Mouse (Mus musculus) ES-E14 (cell line): ENCODE data around the gene 1700129C05Rik. TPM values are rescaled to one million over a fixed set of nuclear protein-coding genes. Genes with fewer than 3 reads are reported as not detected.
A peak's percentile ranks its signal among the peaks of the same experiment; 100 is the strongest.

ENCODE experiments used
- DNase-seq: peaks from one replicate; pipeline ENCODE4 v3.0.0-alpha.2; 2013; ENCODE audit warnings: low read depth, low spot score
- H3K27ac ChIP-seq: 2 replicates; pipeline ENCODE4 v1.5.1; 2012; ENCODE audit warnings: low read depth, mild to moderate bottlenecking, low read length, moderate library complexity, mixed read lengths; ENCODE audit not compliant: poor library complexity, insufficient read depth, severe bottlenecking
- H3K36me3 ChIP-seq: 2 replicates; pipeline ENCODE4 v1.6.1; 2012; ENCODE audit warnings: mild to moderate bottlenecking, low read length, moderate library complexity, mixed read lengths; ENCODE audit not compliant: control insufficient read depth, poor library complexity, insufficient read depth, severe bottlenecking
- H3K4me1 ChIP-seq, 2 experiments: fragments of 150-350 bp in 1 of 2; sonication (generic) in 1 of 2; 2 replicates each; pipeline ENCODE4 v1.6.1; 2012; ENCODE audit warnings: low read length in 2 of 2, mild to moderate bottlenecking in 1 of 2, mixed read lengths in 1 of 2; ENCODE audit not compliant: control insufficient read depth in 2 of 2, insufficient read depth in 2 of 2, poor library complexity in 1 of 2
- H3K4me3 ChIP-seq, 2 experiments: fragments of 150-350 bp in 1 of 2; sonication (generic) in 1 of 2; 2 replicates each; pipeline ENCODE4 v1.5.1; 2012; ENCODE audit warnings: low read length in 2 of 2, low read depth in 1 of 2, mild to moderate bottlenecking in 1 of 2, mixed read lengths in 1 of 2; ENCODE audit not compliant: insufficient read depth in 1 of 2, poor library complexity in 1 of 2, severe bottlenecking in 1 of 2
- H3K9ac ChIP-seq: 2 replicates; pipeline ENCODE4 v1.6.1; 2012; ENCODE audit warnings: low read depth, mild to moderate bottlenecking, low read length, mixed read lengths; ENCODE audit not compliant: poor library complexity, insufficient read depth, severe bottlenecking
- H3K9me3 ChIP-seq: fragments of 150-350 bp; sonication (generic); 2 replicates; pipeline ENCODE4 v1.6.1; 2012; ENCODE audit warnings: low read depth, mild to moderate bottlenecking, low read length; ENCODE audit not compliant: control insufficient read depth, insufficient read depth
- CHD2 ChIP-seq: IDR thresholded peaks from 2 replicates; pipeline ENCODE4 v1.6.1; 2014; ENCODE audit warnings: mild to moderate bottlenecking, low read depth, low read length, inconsistent platforms
- HCFC1 ChIP-seq: IDR thresholded peaks from 2 replicates; pipeline ENCODE4 v1.6.1; 2012; ENCODE audit warnings: low read length, inconsistent platforms, borderline replicate concordance; ENCODE audit not compliant: insufficient read depth
- MAFK ChIP-seq: IDR thresholded peaks from 2 replicates; pipeline ENCODE4 v1.6.1; 2014; ENCODE audit warnings: mild to moderate bottlenecking, low read depth, low read length, inconsistent platforms; ENCODE audit not compliant: insufficient read depth
- ZC3H11A ChIP-seq: IDR thresholded peaks from 2 replicates; pipeline ENCODE4 v1.6.1; 2012; ENCODE audit warnings: low read depth, mild to moderate bottlenecking, inconsistent platforms, low read length, borderline replicate concordance
- ZNF384 ChIP-seq: IDR thresholded peaks from 2 replicates; pipeline ENCODE4 v1.6.1; 2012; ENCODE audit warnings: low read depth, low read length, inconsistent platforms
- in situ Hi-C, 2 experiments: fragments of 600-800 bp; cut with MboI; formaldehyde crosslinking; loops; one replicate each; pipeline ENCODE4 v1.15.1; 2025; ENCODE audit warnings: low sequenced_read_pairs in 2 of 2, inconsistent platforms in 1 of 2; ENCODE audit not compliant: unreplicated experiment in 2 of 2
- total RNA-seq: library from RNA; depleted of rRNA; stranded (reverse); fragments of 300-350 nt; gene quantifications from 2 replicates; pipeline ENCODE4 v1.2.3, GENCODE M21; 2012

Gene 1700129C05Rik
- total RNA-seq, 1 experiment, result not detected

DNA sequence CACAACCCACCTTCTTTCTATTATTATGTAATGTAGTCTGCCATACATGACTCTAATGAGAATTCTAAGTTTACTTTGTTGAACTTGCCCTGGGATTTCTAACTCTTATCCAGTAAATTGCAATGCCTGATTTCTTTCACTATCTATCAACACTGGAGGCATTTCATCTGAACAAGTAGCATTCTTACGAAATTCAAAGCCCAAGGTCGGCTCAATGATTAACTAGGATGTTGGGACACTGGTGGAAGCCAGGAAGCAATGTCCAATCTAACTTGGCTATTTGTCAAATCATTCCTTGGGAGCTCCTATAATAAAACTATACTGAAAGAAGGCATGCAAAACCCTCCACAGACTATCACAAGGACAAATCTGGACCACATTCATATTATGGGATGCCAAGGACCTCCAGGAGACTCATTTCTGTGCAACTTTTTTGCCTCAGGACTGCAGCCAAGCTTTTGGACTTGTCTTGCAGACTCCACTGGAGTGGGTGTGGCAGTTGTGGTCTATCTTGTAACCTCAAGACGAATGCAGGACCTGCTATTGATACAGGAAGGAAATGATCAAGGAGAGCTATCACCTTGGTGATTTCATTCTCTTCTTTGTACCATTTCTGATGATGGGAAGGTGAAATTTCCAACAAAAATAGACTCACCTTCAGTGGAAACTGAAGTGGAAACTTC is 14.5 kb upstream of the 1700129C05Rik start:
- DNase-seq, result no peak

DNA sequence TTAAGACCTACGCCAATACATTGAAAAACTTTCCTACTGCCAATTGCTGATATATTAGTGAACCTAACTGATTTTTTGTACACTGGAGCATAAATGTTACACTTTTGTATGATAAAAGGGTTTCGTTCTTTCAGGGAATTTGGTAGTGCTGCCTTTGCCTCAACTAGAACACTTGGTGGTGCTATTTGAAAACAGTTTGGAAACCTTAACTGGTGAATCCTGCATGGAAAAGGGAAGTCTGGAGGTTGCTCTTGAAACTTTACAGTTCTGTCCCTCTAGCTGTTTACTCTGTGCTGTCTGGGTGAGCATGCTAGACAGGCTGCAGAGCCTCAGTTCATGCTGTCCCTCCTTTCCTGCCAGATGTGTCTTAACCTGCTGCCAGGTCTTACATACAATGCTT is 12.9 kb upstream of the 1700129C05Rik start:
- TF ChIP-seq ZC3H11A (no peak), HCFC1 (no peak), CHD2 (no peak), MAFK (no peak), ZNF384 (no peak)
- no peaks in the 10 kb centered on the region for H3K36me3 ChIP-seq
- H3K9me3 ChIP-seq, result no peaks in the 10 kb centered on the region
- no peak overlapping the region for H3K9ac ChIP-seq
- H3K27ac ChIP-seq, result no peak overlapping the region
- no peak overlapping the region for H3K4me3 ChIP-seq
- in situ Hi-C loops, result no loop called here
- DNase-seq, result no peak
- H3K4me1 ChIP-seq, result no peaks in the 10 kb centered on the region

More for the DNA sequence above, 14.5 kb upstream of the 1700129C05Rik start:
- H3K9ac ChIP-seq, result no peak overlapping the region
- no peaks in the 10 kb centered on the region for H3K9me3 ChIP-seq
- in situ Hi-C loops, result no loop called here
- H3K27ac ChIP-seq, result no peak overlapping the region
- no peaks in the 10 kb centered on the region for H3K4me1 ChIP-seq
- no peak overlapping the region for H3K4me3 ChIP-seq
- H3K36me3 ChIP-seq, result no peaks in the 10 kb centered on the region
- no peak for TF ChIP-seq ZC3H11A
- no peak for TF ChIP-seq MAFK
- no peak for TF ChIP-seq ZNF384
- no peak for TF ChIP-seq CHD2
- TF ChIP-seq HCFC1, result no peak

DNA sequence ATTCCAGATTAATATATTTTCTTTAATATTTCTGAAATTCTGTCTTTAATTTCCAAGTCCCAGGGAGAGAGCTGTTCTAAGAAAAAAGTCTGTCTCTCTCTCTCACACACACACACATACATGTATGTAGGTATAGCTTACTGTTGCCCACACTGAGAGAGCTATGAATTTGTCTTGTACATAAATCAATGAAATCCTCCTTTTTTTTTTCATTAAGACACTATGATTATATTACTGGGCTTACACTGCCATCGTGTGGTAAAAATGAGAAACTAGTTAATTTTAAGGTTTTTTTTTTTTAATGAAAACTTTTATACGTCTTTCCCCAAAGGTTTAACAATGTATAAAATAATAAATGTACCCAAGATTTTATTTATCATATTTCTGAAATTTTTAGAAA is 28.4 kb downstream of the 1700129C05Rik start:
- no peaks in the 10 kb centered on the region for H3K36me3 ChIP-seq
- H3K4me1 ChIP-seq, result no peaks in the 10 kb centered on the region
- no peak overlapping the region for H3K9ac ChIP-seq
- no peak for DNase-seq
- TF ChIP-seq HCFC1, result no peak
- peak; percentile 89 for TF ChIP-seq ZNF384
- TF ChIP-seq ZC3H11A, result no peak
- TF ChIP-seq CHD2, result no peak
- TF ChIP-seq MAFK, result no peak
- H3K9me3 ChIP-seq, result no peaks in the 10 kb centered on the region
- in situ Hi-C loops, result loop anchor here in 1 of 2 experiments (25.0 kb wide), 1 partner anchor 1077 kb away; no protein-coding TSS in a partner anchor
- no peak overlapping the region for H3K27ac ChIP-seq
- H3K4me3 ChIP-seq, result no peak overlapping the region

DNA sequence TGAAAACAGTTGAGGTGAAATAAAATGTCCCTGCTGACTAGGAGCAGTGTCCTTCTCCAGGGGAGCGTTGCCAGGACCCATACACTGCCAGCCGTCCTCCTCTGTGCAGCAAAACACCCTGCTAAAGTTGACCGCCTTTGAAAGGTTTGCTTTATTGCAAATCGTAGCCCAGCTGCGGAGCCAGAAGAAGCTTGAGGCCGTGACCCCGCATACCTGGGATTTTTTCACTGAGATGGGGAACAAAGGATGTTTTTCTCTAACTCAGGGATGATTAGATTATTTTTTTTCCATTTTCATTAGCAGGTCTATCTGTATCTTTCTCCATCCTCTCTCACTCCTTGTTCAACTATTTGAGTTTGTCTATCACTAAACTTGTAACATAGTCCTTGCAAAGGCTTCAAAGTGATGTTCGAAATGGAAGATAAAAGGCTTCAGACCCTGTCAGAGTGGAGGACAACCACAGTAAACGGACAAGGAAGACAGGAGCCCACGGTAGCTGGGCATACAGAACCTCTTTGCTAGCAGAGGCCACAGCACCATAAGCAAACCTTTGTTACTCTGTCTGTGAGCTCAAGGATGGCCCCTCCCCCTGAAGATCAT is 38.6 kb downstream of the 1700129C05Rik start:
- H3K9ac ChIP-seq, result no peak overlapping the region

More for the DNA sequence above, 38.6 kb downstream of the 1700129C05Rik start:
- no peaks in the 10 kb centered on the region for H3K4me1 ChIP-seq
- no peaks in the 10 kb centered on the region for H3K9me3 ChIP-seq
- TF ChIP-seq ZNF384 (no peak), MAFK (no peak), CHD2 (no peak), HCFC1 (no peak), ZC3H11A (no peak)
- no peak overlapping the region for H3K27ac ChIP-seq
- H3K36me3 ChIP-seq, result no peaks in the 10 kb centered on the region
- no peak for DNase-seq
- in situ Hi-C loops, result loop anchor here in 1 of 2 experiments (25.0 kb wide), 1 partner anchor 1067 kb away; no protein-coding TSS in a partner anchor
- no peak overlapping the region for H3K4me3 ChIP-seq
